Comparison of ENCODE assay signal across 9 mouse cellular contexts in genomic region chr15:19162119-19162888, GRCm38 (mm10).
A peak's percentile ranks its signal among the peaks of the same experiment; 100 is the strongest.
DNase-seq lines count a peak whose midpoint lies in the region; ATAC-seq lines count a peak whose summit lies in the region.
"Had no signal": no experiment of that assay in that cellular context is flagged by ENCODE, and none has a peak within 500 bp of the region (broad histone marks: within the 10 kb centered on the region; RNA-seq: fewer than 3 reads in every experiment).

No protein-coding gene starts in this region.

- no peaks in the 10 kb centered on the region for H3K27me3 ChIP-seq in hindbrain, embryonic 15.5 days
- H3K27me3 ChIP-seq in hindbrain, embryonic 11.5 days (ENCODE audit: control insufficient read depth, insufficient read depth, low read length), result no peaks in the 10 kb centered on the region
- H3K27me3 ChIP-seq in neural tube, embryonic 15.5 days (replicated peaks), result no peaks in the 10 kb centered on the region
- H3K27me3 ChIP-seq: embryonic facial prominence, embryonic 15.5 days had no signal

- no peak overlapping the region for H3K4me2 ChIP-seq in hindbrain, embryonic 15.5 days
- H3K4me2 ChIP-seq in hindbrain, embryonic 11.5 days (replicated peaks; ENCODE audit: low read depth, low read length), result no peak overlapping the region
- H3K4me2 ChIP-seq in neural tube, embryonic 15.5 days, result no peak overlapping the region
- H3K4me2 ChIP-seq: embryonic facial prominence, embryonic 15.5 days had no signal

- no peaks in the 10 kb centered on the region for H3K36me3 ChIP-seq in hindbrain, embryonic 15.5 days
- no peaks in the 10 kb centered on the region for H3K36me3 ChIP-seq in hindbrain, embryonic 11.5 days (ENCODE audit: control insufficient read depth, insufficient read depth, low read length)
- no peaks in the 10 kb centered on the region for H3K36me3 ChIP-seq in neural tube, embryonic 15.5 days
- H3K36me3 ChIP-seq: embryonic facial prominence, embryonic 15.5 days had no signal

- WGBS in hindbrain, embryonic 15.5 days, result 74% methylated on average over 6 of the region's 6 CpGs
- 90% methylated on average over 6 of the region's 6 CpGs for WGBS in hindbrain, embryonic 11.5 days
- 74% methylated on average over 6 of the region's 6 CpGs for WGBS in neural tube, embryonic 15.5 days

- no peak for DNase-seq in hindbrain, embryonic 11.5 days (ENCODE audit: low spot score)
- peak; percentile 14 to 16 for DNase-seq in cerebellum, adult 18-20 months
- DNase-seq in heart, postnatal 10 days, result peak; percentile 72 to 73
- DNase-seq in kidney, postnatal 10 days, result no peak
- DNase-seq in spleen, postnatal 10 days (ENCODE audit: low spot score in 2 of 2), result no peak

- intact Hi-C loops in heart, postnatal 10 days (cut with DNase I), result no loop called here

- peak; percentile 99 for ATAC-seq in hindbrain, embryonic 15.5 days (ENCODE audit: low FRiP score, low read depth)
- no peak for ATAC-seq in hindbrain, embryonic 11.5 days (ENCODE audit: low FRiP score)
- peak; percentile 86 for ATAC-seq in neural tube, embryonic 15.5 days (ENCODE audit: low FRiP score)
- no peak for ATAC-seq in inflammation-experienced regulatory T-cells, adult 6 months

- no peaks in the 10 kb centered on the region for H3K9me3 ChIP-seq in hindbrain, embryonic 15.5 days
- no peaks in the 10 kb centered on the region for H3K9me3 ChIP-seq in hindbrain, embryonic 11.5 days (ENCODE audit: control insufficient read depth, low read length)
- no peaks in the 10 kb centered on the region for H3K9me3 ChIP-seq in neural tube, embryonic 15.5 days (replicated peaks)
- H3K9me3 ChIP-seq: embryonic facial prominence, embryonic 15.5 days had no signal

- 0 out of 2 replicates have a peak overlapping the region, but pooled peaks have one; percentile 11 for H3K27ac ChIP-seq in hindbrain, embryonic 15.5 days (replicated peaks)
- no peak overlapping the region for H3K27ac ChIP-seq in hindbrain, embryonic 11.5 days (ENCODE audit: low read depth, low read length)
- no peak overlapping the region; the same call in 1 of the 2 replicates for H3K27ac ChIP-seq in neural tube, embryonic 15.5 days (replicated peaks)
- H3K27ac ChIP-seq: embryonic facial prominence, embryonic 15.5 days had no signal

- no peaks in the 10 kb centered on the region for H3K4me1 ChIP-seq in hindbrain, embryonic 15.5 days (replicated peaks)
- no peaks in the 10 kb centered on the region for H3K4me1 ChIP-seq in hindbrain, embryonic 11.5 days (replicated peaks; ENCODE audit: control insufficient read depth, insufficient read depth, low read length)
- H3K4me1 ChIP-seq in neural tube, embryonic 15.5 days, result no peaks in the 10 kb centered on the region
- H3K4me1 ChIP-seq: embryonic facial prominence, embryonic 15.5 days had no signal

- no peak overlapping the region for H3K4me3 ChIP-seq in hindbrain, embryonic 15.5 days
- H3K4me3 ChIP-seq in hindbrain, embryonic 11.5 days (ENCODE audit: low read depth, low read length), result no peak overlapping the region
- no peak overlapping the region for H3K4me3 ChIP-seq in neural tube, embryonic 15.5 days (replicated peaks)
- H3K4me3 ChIP-seq: embryonic facial prominence, embryonic 15.5 days had no signal

- no peak overlapping the region for H3K9ac ChIP-seq in hindbrain, embryonic 15.5 days
- H3K9ac ChIP-seq in hindbrain, embryonic 11.5 days (ENCODE audit: low read depth, low read length), result no peak overlapping the region
- no peak overlapping the region for H3K9ac ChIP-seq in neural tube, embryonic 15.5 days (replicated peaks)
- H3K9ac ChIP-seq: embryonic facial prominence, embryonic 15.5 days had no signal

Comparison
In these comparisons a context has a peak if more than half of its experiments do, and no peak if none do; other contexts are left out.
1. ATAC-seq: peak in hindbrain, embryonic 15.5 days (single experiment) and neural tube, embryonic 15.5 days (single experiment); none in hindbrain, embryonic 11.5 days (single experiment) and inflammation-experienced regulatory T-cells, adult 6 months (single experiment).
2. DNase-seq: peak in cerebellum, adult 18-20 months (2 of 2) and heart, postnatal 10 days (2 of 2); none in hindbrain, embryonic 11.5 days (single experiment), kidney, postnatal 10 days (single experiment) and spleen, postnatal 10 days (0 of 2).